Mouse (Mus musculus) testis, adult 2 months (tissue): ENCODE data around the gene Kirrel3.

Experiments used
- CTCF ChIP-seq: fragments of 200-500 bp; IDR thresholded peaks from 2 replicates; pipeline ENCODE4 v1.5.1; 2012; ENCODE audit warnings: low read depth, mild to moderate bottlenecking, inconsistent platforms, low read length, moderate library complexity; ENCODE audit not compliant: control insufficient read depth, insufficient read depth, insufficient replicate concordance
- POLR2A ChIP-seq: fragments of 200-500 bp; IDR thresholded peaks from 2 replicates; pipeline ENCODE4 v1.6.1; 2012; ENCODE audit warnings: low read depth, mild to moderate bottlenecking, inconsistent platforms, low read length, moderate library complexity; ENCODE audit not compliant: control insufficient read depth

DNA sequence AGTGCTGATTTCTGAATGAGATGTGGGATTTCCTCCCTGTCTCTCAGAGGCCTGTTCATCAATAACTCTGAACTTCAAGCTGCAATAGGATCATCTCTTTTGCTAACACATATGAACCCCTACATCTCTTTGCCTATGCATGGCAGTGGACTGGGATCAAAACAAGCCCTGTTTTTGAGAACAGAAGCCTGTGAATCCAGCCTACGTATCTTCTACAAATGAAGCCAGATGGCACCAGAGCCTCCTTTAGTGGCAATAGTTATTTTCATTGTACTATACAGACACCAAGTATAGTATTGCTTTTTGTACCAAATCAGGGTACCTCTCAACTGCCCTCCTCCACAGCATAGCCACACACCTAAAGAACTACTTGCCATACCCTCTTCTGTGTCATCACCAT, 94.4 kb downstream of the Kirrel3 start:
- no peak for TF ChIP-seq CTCF
- no peak for TF ChIP-seq POLR2A
